ENCODE assay signal across 8 mouse cellular contexts in genomic region chr10:52381321-52381801, GRCm38 (mm10). TPM values are rescaled to one million over a fixed set of nuclear protein-coding genes. Genes with fewer than 3 reads are reported as not detected.
DNase-seq lines count a peak whose midpoint lies in the region; ATAC-seq and TF ChIP-seq lines count a peak whose summit lies in the region.

No protein-coding gene starts in this region.

- peak overlapping the region; percentile 86 for H3K27ac ChIP-seq in midbrain, postnatal 0 days (ENCODE audit: low read depth, low read length)

- peak overlapping the region; percentile 62 for H3K4me2 ChIP-seq in midbrain, postnatal 0 days (ENCODE audit: low read depth, low read length, poor library complexity, severe bottlenecking)

- intact Hi-C loops in left cerebral cortex, postnatal 10 days (cut with DNase I), result loop anchor here (5.0 to 10.0 kb wide), 2 partner anchors 164 to 827 kb away; no protein-coding TSS in a partner anchor

- H3K27me3 ChIP-seq in erythroblast, embryonic 14.5 days (ENCODE audit: control insufficient read depth), result no peaks in the 10 kb centered on the region
- H3K27me3 ChIP-seq in midbrain, postnatal 0 days (ENCODE audit: insufficient read depth, low read length), result no peaks in the 10 kb centered on the region

- peak; percentile 64 for ATAC-seq in midbrain, postnatal 0 days (ENCODE audit: low FRiP score)

- H3K4me3 ChIP-seq in erythroblast, embryonic 14.5 days (replicated peaks), result peak overlapping the region; percentile 70
- peak overlapping the region; percentile 78 for H3K4me3 ChIP-seq in midbrain, postnatal 0 days (ENCODE audit: low read depth, low read length)

- H3K4me1 ChIP-seq in erythroblast, embryonic 14.5 days (ENCODE audit: control insufficient read depth), result peaks cover 29% of the 10 kb centered on the region
- H3K4me1 ChIP-seq in midbrain, postnatal 0 days (ENCODE audit: insufficient read depth, low read length), result no peaks in the 10 kb centered on the region; the same call in 1 of the 2 replicates

- TF ChIP-seq CTCF in midbrain, postnatal 0 days (IDR thresholded peaks at IDR 0.05), result no peak

- no peaks in the 10 kb centered on the region; the same call in 1 of the 2 replicates for H3K36me3 ChIP-seq in erythroblast, embryonic 14.5 days (ENCODE audit: control insufficient read depth)
- no peaks in the 10 kb centered on the region for H3K36me3 ChIP-seq in midbrain, postnatal 0 days (ENCODE audit: insufficient read depth, low read length)

- H3K9ac ChIP-seq in midbrain, postnatal 0 days (replicated peaks; ENCODE audit: low read length, poor library complexity, severe bottlenecking), result peak overlapping the region; percentile 82

- DNase-seq in embryo, embryonic 10 days (ENCODE audit: low spot score), result peak; percentile 59
- DNase-seq in embryo, embryonic 11 days, result no peak
- DNase-seq in right cerebral cortex, adult 18-20 months, result peak; percentile 42
- no peak for DNase-seq in right cerebral cortex, postnatal 4 days
- DNase-seq in left cerebral cortex, postnatal 10 days (ENCODE audit: extremely low spot score in 1 of 2, low spot score in 2 of 2), result peak; percentile 27 to 42
- DNase-seq in midbrain, postnatal 0 days (ENCODE audit: low spot score), result peak; percentile 49
- no peak for DNase-seq in adrenal gland, adult 8-10 months

- no peaks in the 10 kb centered on the region for H3K9me3 ChIP-seq in erythroblast, embryonic 14.5 days (ENCODE audit: control insufficient read depth, low read length)
- no peaks in the 10 kb centered on the region for H3K9me3 ChIP-seq in midbrain, postnatal 0 days (ENCODE audit: low read length)

- WGBS in midbrain, postnatal 0 days, result 0% methylated on average over 19 of the region's 19 CpGs

RNA-seq across cellular contexts. Expression of gene Gopc, which starts 0.6 kb away (rescaled TPM):
- 0.02 and 0.05 TPM in 2 replicates for polyA plus RNA-seq in erythroblast, embryonic 14.5 days (2012)
- total RNA-seq in left cerebral cortex, postnatal 10 days (2021), result 10 to 100 TPM; 59.2 to 61.9 TPM
- total RNA-seq in midbrain, postnatal 0 days (2014; rRNA removed), result 18.0 and 20.2 TPM in 2 replicates
- 21.8 and 23.1 TPM in 2 replicates for polyA plus RNA-seq in midbrain, postnatal 0 days (2015; fragmentation: Nextera tagmentation; extraction: Ambion mirVana)
- total RNA-seq in adrenal gland, adult 8-10 months (2022), result 10 to 100 TPM; 25.0 to 27.4 (median 26.1) TPM

RNA-seq across cellular contexts. Expression of gene Nepn, which starts 7.4 kb away (rescaled TPM):
- polyA plus RNA-seq in erythroblast, embryonic 14.5 days (2012), result not detected in 2 replicates
- not detected for total RNA-seq in left cerebral cortex, postnatal 10 days (2021)
- total RNA-seq in midbrain, postnatal 0 days (2014; rRNA removed), result not detected in 2 replicates
- polyA plus RNA-seq in midbrain, postnatal 0 days (2015; fragmentation: Nextera tagmentation; extraction: Ambion mirVana), result not detected in 2 replicates
- total RNA-seq in adrenal gland, adult 8-10 months (2022), result not detected

RNA-seq across cellular contexts. Expression of gene Gm26741, which starts 22.8 kb away (rescaled TPM):
- not detected in 2 replicates for polyA plus RNA-seq in erythroblast, embryonic 14.5 days (2012)
- total RNA-seq in left cerebral cortex, postnatal 10 days (2021), result not detected
- not detected in 2 replicates for total RNA-seq in midbrain, postnatal 0 days (2014; rRNA removed)
- polyA plus RNA-seq in midbrain, postnatal 0 days (2015; fragmentation: Nextera tagmentation; extraction: Ambion mirVana), result not detected in 2 replicates
- total RNA-seq in adrenal gland, adult 8-10 months (2022), result not detected

RNA-seq across cellular contexts. Expression of gene Nus1, which starts 36.0 kb away (rescaled TPM):
- polyA plus RNA-seq in erythroblast, embryonic 14.5 days (2012), result 0.65 and 0.82 TPM in 2 replicates
- total RNA-seq in left cerebral cortex, postnatal 10 days (2021), result 10 to 100 TPM; 61.9 to 65.2 TPM
- 24.5 and 30.7 TPM in 2 replicates for total RNA-seq in midbrain, postnatal 0 days (2014; rRNA removed)
- 18.4 and 21.3 TPM in 2 replicates for polyA plus RNA-seq in midbrain, postnatal 0 days (2015; fragmentation: Nextera tagmentation; extraction: Ambion mirVana)
- total RNA-seq in adrenal gland, adult 8-10 months (2022), result 10 to 100 TPM; 49.7 to 56.1 (median 52.5) TPM

Comparison
In these comparisons a context has a peak if more than half of its experiments do, and no peak if none do; other contexts are left out.
1. DNase-seq: peak in embryo, embryonic 10 days (single experiment), right cerebral cortex, adult 18-20 months (single experiment), left cerebral cortex, postnatal 10 days (2 of 2) and midbrain, postnatal 0 days (single experiment); none in embryo, embryonic 11 days (single experiment), right cerebral cortex, postnatal 4 days (single experiment) and adrenal gland, adult 8-10 months (single experiment).